Mouse (Mus musculus): ENCODE measurements around the gene Pdhb.
A peak's percentile ranks its signal among the peaks of the same experiment; 100 is the strongest.

Pdhb gene

GRCm38 (mm10) chr14:8191331-8191965, 18.6 kb upstream of the Pdhb start:
- DNase-seq (ENCODE audit: low read depth, low spot score): no peak

GRCm38 (mm10) chr14:8190556-8190955, 17.7 kb upstream of the Pdhb start:
- no peak for DNase-seq (ENCODE audit: low read depth, low spot score)

- DNase-seq (ENCODE audit: low read depth, low spot score): peak; percentile 37
These were observed 13.6 kb upstream of the Pdhb start for GRCm38 (mm10) chr14:8186278-8187045.

- no peak for DNase-seq (ENCODE audit: low read depth, low spot score)
These were observed 10.5 kb upstream of the Pdhb start for GRCm38 (mm10) chr14:8183330-8183729.

- DNase-seq (ENCODE audit: low read depth, low spot score): no peak
These were observed 7.7 kb upstream of the Pdhb start for GRCm38 (mm10) chr14:8180371-8181035.

GRCm38 (mm10) chr14:8176251-8176650, 3.4 kb upstream of the Pdhb start:
- no peak for DNase-seq (ENCODE audit: low read depth, low spot score)

GRCm38 (mm10) chr14:8174634-8175033, 1.8 kb upstream of the Pdhb start:
- no peak for DNase-seq (ENCODE audit: low read depth, low spot score)

GRCm38 (mm10) chr14:8173542-8174250, 871 bp upstream of the Pdhb start:
- DNase-seq (ENCODE audit: low read depth, low spot score): peak; percentile 22

GRCm38 (mm10) chr14:8164463-8164862, 8.4 kb downstream of the Pdhb start:
- DNase-seq (ENCODE audit: low read depth, low spot score): no peak

GRCm38 (mm10) chr14:8161777-8162176, 11.0 kb downstream of the Pdhb start:
- no peak for DNase-seq (ENCODE audit: low read depth, low spot score)

- DNase-seq (ENCODE audit: low read depth, low spot score): no peak
These were observed 13.7 kb downstream of the Pdhb start for GRCm38 (mm10) chr14:8159141-8159540.

- DNase-seq (ENCODE audit: low read depth, low spot score): no peak
These were observed 14.1 kb downstream of the Pdhb start for GRCm38 (mm10) chr14:8158721-8159120.

GRCm38 (mm10) chr14:8156947-8157346, 15.9 kb downstream of the Pdhb start:
- no peak for DNase-seq (ENCODE audit: low read depth, low spot score)

GRCm38 (mm10) chr14:8154072-8154471, 18.8 kb downstream of the Pdhb start:
- no peak for DNase-seq (ENCODE audit: low read depth, low spot score)

- DNase-seq (ENCODE audit: low read depth, low spot score): no peak
These were observed 21.1 kb downstream of the Pdhb start for GRCm38 (mm10) chr14:8151757-8152156.

GRCm38 (mm10) chr14:8148842-8149241, 24.0 kb downstream of the Pdhb start:
- no peak for DNase-seq (ENCODE audit: low read depth, low spot score)

- no peak for DNase-seq (ENCODE audit: low read depth, low spot score)
These were observed 26.1 kb downstream of the Pdhb start for GRCm38 (mm10) chr14:8146611-8147223.

- DNase-seq (ENCODE audit: low read depth, low spot score): no peak
These were observed 26.9 kb downstream of the Pdhb start for GRCm38 (mm10) chr14:8145594-8146558.

GRCm38 (mm10) chr14:8141131-8141530, 31.7 kb downstream of the Pdhb start:
- DNase-seq (ENCODE audit: low read depth, low spot score): no peak

Data from brain, embryonic 18.5 days (tissue).